22 mouse cellular contexts compared by ENCODE assay signal in genomic region chr2:92365568-92365967, GRCm38 (mm10). TPM values are rescaled to one million over a fixed set of nuclear protein-coding genes. Genes with fewer than 3 reads are reported as not detected.
A peak's percentile ranks its signal among the peaks of the same experiment; 100 is the strongest.
DNase-seq lines count a peak whose midpoint lies in the region; ATAC-seq lines count a peak whose summit lies in the region.
"Had no signal": no experiment of that assay in that cellular context is flagged by ENCODE, and none has a peak within 500 bp of the region (broad histone marks: within the 10 kb centered on the region; RNA-seq: fewer than 3 reads in every experiment).

No protein-coding gene starts in this region.

- H3K4me2 ChIP-seq in forebrain, embryonic 13.5 days, result no peak overlapping the region
- no peak overlapping the region for H3K4me2 ChIP-seq in forebrain, embryonic 15.5 days (replicated peaks)
- H3K4me2 ChIP-seq: embryonic facial prominence, embryonic 12.5 days had no signal

- H3K9ac ChIP-seq in forebrain, embryonic 13.5 days, result no peak overlapping the region
- no peak overlapping the region for H3K9ac ChIP-seq in forebrain, embryonic 15.5 days (replicated peaks)
- H3K9ac ChIP-seq: embryonic facial prominence, embryonic 12.5 days; forebrain, postnatal 0 days had no signal

- 95% methylated on average over 10 of the region's 10 CpGs for WGBS in forebrain, embryonic 13.5 days
- WGBS in forebrain, embryonic 15.5 days, result 90% methylated on average over 10 of the region's 10 CpGs

- peaks cover 37% of the 10 kb centered on the region for H3K36me3 ChIP-seq in forebrain, embryonic 13.5 days (ENCODE audit: poor library complexity, severe bottlenecking)
- peaks cover 16% of the 10 kb centered on the region; the same call in 1 of the 2 replicates for H3K36me3 ChIP-seq in forebrain, embryonic 15.5 days

- no peak overlapping the region for H3K27ac ChIP-seq in forebrain, embryonic 13.5 days
- no peak overlapping the region for H3K27ac ChIP-seq in forebrain, embryonic 15.5 days (replicated peaks)
- H3K27ac ChIP-seq: embryonic facial prominence, embryonic 12.5 days had no signal

- 0 out of 2 replicates have a peak, but pooled peaks have one; percentile 13 for ATAC-seq in forebrain, embryonic 13.5 days
- ATAC-seq in forebrain, embryonic 15.5 days (replicated peaks), result no peak
- ATAC-seq: activated CD4-positive, CD25-positive, alpha-beta regulatory T cell, adult 4 months; CD4-positive, CD25-positive, alpha-beta regulatory T cell, adult 4 months; forebrain, embryonic 14.5 days; forebrain, postnatal 0 days; Patski had no signal

- peaks cover 17% of the 10 kb centered on the region for H3K4me1 ChIP-seq in forebrain, embryonic 13.5 days
- H3K4me1 ChIP-seq in forebrain, embryonic 15.5 days, result peaks cover 5% of the 10 kb centered on the region

- H3K27me3 ChIP-seq in forebrain, embryonic 13.5 days, result peaks cover 14% of the 10 kb centered on the region
- peaks cover 11% of the 10 kb centered on the region; the same call in 1 of the 2 replicates for H3K27me3 ChIP-seq in forebrain, embryonic 15.5 days
- H3K27me3 ChIP-seq: CH12.LX, Patski had no signal

- peak; percentile 28 for DNase-seq in cerebellum, adult 11-12 months
- DNase-seq in cerebellum, adult 9-11 months, result no peak
- peak; percentile 14 for DNase-seq in kidney, adult 11 months
- no peak for DNase-seq in kidney, postnatal 10 days
- peak; percentile 3 for DNase-seq in thymus, postnatal 14 days
- DNase-seq in thymus, postnatal 25 days, result no peak
- DNase-seq: adrenal gland, adult 8-10 months; adrenal gland, postnatal 36 days; B cell, adult 2 months; cerebellum, adult 18-20 months; cerebellum, adult 8-10 months; cerebellum, postnatal 25 days; forebrain, postnatal 0 days had no signal

- H3K9me3 ChIP-seq in forebrain, embryonic 13.5 days (replicated peaks), result no peaks in the 10 kb centered on the region
- H3K9me3 ChIP-seq in forebrain, embryonic 15.5 days, result no peaks in the 10 kb centered on the region
- H3K9me3 ChIP-seq: embryonic facial prominence, embryonic 12.5 days; G1E had no signal

- H3K4me3 ChIP-seq in forebrain, embryonic 13.5 days, result no peak overlapping the region
- H3K4me3 ChIP-seq in forebrain, embryonic 15.5 days, result no peak overlapping the region
- H3K4me3 ChIP-seq: embryonic facial prominence, embryonic 12.5 days had no signal

RNA-seq across cellular contexts. Expression of gene Pex16, which starts 8.9 kb away (rescaled TPM):
- 33.8 and 33.9 TPM in 2 replicates for polyA plus RNA-seq in forebrain, embryonic 13.5 days (2015; fragmentation: Nextera tagmentation; extraction: Ambion mirVana)
- polyA plus RNA-seq in forebrain, embryonic 15.5 days (2015; fragmentation: Nextera tagmentation; extraction: Ambion mirVana), result 36.8 and 41.2 TPM in 2 replicates

RNA-seq across cellular contexts. Expression of gene Large2, which starts 9.1 kb away (rescaled TPM):
- polyA plus RNA-seq in forebrain, embryonic 13.5 days (2015; fragmentation: Nextera tagmentation; extraction: Ambion mirVana), result 1.5 and 2.4 TPM in 2 replicates
- 1.5 and 2.6 TPM in 2 replicates for polyA plus RNA-seq in forebrain, embryonic 15.5 days (2015; fragmentation: Nextera tagmentation; extraction: Ambion mirVana)
- polyA plus RNA-seq: activated CD4-positive, CD25-positive, alpha-beta regulatory T cell, adult 4 months; CD4-positive, CD25-positive, alpha-beta regulatory T cell, adult 4 months; G1E had no signal

RNA-seq across cellular contexts. Expression of gene 1700029I15Rik, which starts 16.8 kb away (rescaled TPM):
- 6.2 and 6.6 TPM in 2 replicates for polyA plus RNA-seq in forebrain, embryonic 13.5 days (2015; fragmentation: Nextera tagmentation; extraction: Ambion mirVana)
- 6.8 and 10.6 TPM in 2 replicates for polyA plus RNA-seq in forebrain, embryonic 15.5 days (2015; fragmentation: Nextera tagmentation; extraction: Ambion mirVana)

RNA-seq across cellular contexts. Expression of gene Mapk8ip1, which starts 35.5 kb away (rescaled TPM):
- 66.9 and 71.1 TPM in 2 replicates for polyA plus RNA-seq in forebrain, embryonic 13.5 days (2015; fragmentation: Nextera tagmentation; extraction: Ambion mirVana)
- polyA plus RNA-seq in forebrain, embryonic 15.5 days (2015; fragmentation: Nextera tagmentation; extraction: Ambion mirVana), result 119 and 120 TPM in 2 replicates

Comparison
In these comparisons a context has a peak if more than half of its experiments do, and no peak if none do; other contexts are left out.
1. DNase-seq: peak in cerebellum, adult 11-12 months (single experiment), kidney, adult 11 months (single experiment) and thymus, postnatal 14 days (single experiment); none in cerebellum, adult 9-11 months (single experiment), kidney, postnatal 10 days (single experiment) and thymus, postnatal 25 days (single experiment).